Mouse (Mus musculus): ENCODE measurements around the gene Pjvk.
"Not testable (repeated sequence)": the region's sequence is repeated elsewhere in the genome, so short reads cannot be mapped to it uniquely, and the experiment has no call there.

Pjvk gene

GRCm38 (mm10) chr2:76647883-76648570 is at the start of gene Pjvk, which contains the start of gene Prkra:
Gene Pjvk (plus strand): TSS chr2:76648476.
Gene Prkra (minus strand): TSS chr2:76648015.
- peak; percentile 97 for DNase-seq (ENCODE audit: low read depth, low spot score)

- no peak for DNase-seq (ENCODE audit: low read depth, low spot score)
These were observed 49.1 kb upstream of the Pjvk start for GRCm38 (mm10) chr2:76599214-76599613.

- no peak for DNase-seq (ENCODE audit: low read depth, low spot score)
These were observed 46.0 kb upstream of the Pjvk start for GRCm38 (mm10) chr2:76602256-76602655.

GRCm38 (mm10) chr2:76606704-76607103 is 41.6 kb upstream of the Pjvk start:
- DNase-seq (ENCODE audit: low read depth, low spot score): no peak

- no peak for DNase-seq (ENCODE audit: low read depth, low spot score)
These were observed 37.8 kb upstream of the Pjvk start for GRCm38 (mm10) chr2:76610326-76611104.

- DNase-seq (ENCODE audit: low read depth, low spot score): no peak
These were observed 36.3 kb upstream of the Pjvk start for GRCm38 (mm10) chr2:76611996-76612395.

- peak; percentile 31 for DNase-seq (ENCODE audit: low read depth, low spot score)
These were observed 30.2 kb upstream of the Pjvk start for GRCm38 (mm10) chr2:76618078-76618477.

- DNase-seq (ENCODE audit: low read depth, low spot score): no peak
These were observed 28.1 kb upstream of the Pjvk start for GRCm38 (mm10) chr2:76620188-76620587.

- no peak for DNase-seq (ENCODE audit: low read depth, low spot score)
These were observed 26.6 kb upstream of the Pjvk start for GRCm38 (mm10) chr2:76621724-76622123.

GRCm38 (mm10) chr2:76622316-76622715 is 26.0 kb upstream of the Pjvk start:
- DNase-seq (ENCODE audit: low read depth, low spot score): not testable (repeated sequence)

GRCm38 (mm10) chr2:76630293-76630692 is 18.0 kb upstream of the Pjvk start:
- DNase-seq (ENCODE audit: low read depth, low spot score): no peak

- DNase-seq (ENCODE audit: low read depth, low spot score): no peak
These were observed 16.7 kb upstream of the Pjvk start for GRCm38 (mm10) chr2:76631600-76631999.

- DNase-seq (ENCODE audit: low read depth, low spot score): no peak
These were observed 8.6 kb upstream of the Pjvk start for GRCm38 (mm10) chr2:76639637-76640036.

GRCm38 (mm10) chr2:76643801-76644200 is 4.5 kb upstream of the Pjvk start:
- DNase-seq (ENCODE audit: low read depth, low spot score): no peak

GRCm38 (mm10) chr2:76647441-76647869 is 821 bp upstream of the Pjvk start:
- no peak for DNase-seq (ENCODE audit: low read depth, low spot score)

GRCm38 (mm10) chr2:76648666-76649141 is 428 bp downstream of the Pjvk start:
- peak; percentile 54 for DNase-seq (ENCODE audit: low read depth, low spot score)

- DNase-seq (ENCODE audit: low read depth, low spot score): no peak
These were observed 4.8 kb downstream of the Pjvk start for GRCm38 (mm10) chr2:76653070-76653469.

GRCm38 (mm10) chr2:76654646-76655045 is 6.4 kb downstream of the Pjvk start:
- no peak for DNase-seq (ENCODE audit: low read depth, low spot score)

- DNase-seq (ENCODE audit: low read depth, low spot score): no peak
These were observed 7.2 kb downstream of the Pjvk start for GRCm38 (mm10) chr2:76655444-76655843.

GRCm38 (mm10) chr2:76655982-76656381 is 7.7 kb downstream of the Pjvk start:
- peak; percentile 65 for DNase-seq (ENCODE audit: low read depth, low spot score)

GRCm38 (mm10) chr2:76658551-76658950 is 10.3 kb downstream of the Pjvk start:
- DNase-seq (ENCODE audit: low read depth, low spot score): no peak

- no peak for DNase-seq (ENCODE audit: low read depth, low spot score)
These were observed 11.1 kb downstream of the Pjvk start for GRCm38 (mm10) chr2:76659419-76659818.

- no peak for DNase-seq (ENCODE audit: low read depth, low spot score)
These were observed 17.3 kb downstream of the Pjvk start for GRCm38 (mm10) chr2:76665531-76665930.

Measured in ES-CJ7 (cell line).